Mouse (Mus musculus) cerebellum, postnatal 4 days (tissue): ENCODE measurements at regions not wholly inside any gene's neighbourhood (a gene's known extent, or its start where the extent isn't known, plus 50 kb on each side); places are given as distances from the start of the nearest gene placed in this dataset.

Experiments used
- DNase-seq, 2 experiments: peaks; one replicate each; pipeline ENCODE4 v3.0.0; 2022; ENCODE audit warnings: low spot score in 2 of 2, mixed read lengths in 1 of 2

- DNase-seq = no peak
Measured at GRCm38 (mm10) chr3:60138319-60138718, 56.6 kb downstream of the Sucnr1 start.

GRCm38 (mm10) chr3:60159865-60160264 lies 78.2 kb downstream of the Sucnr1 start:
- DNase-seq = no peak

- no peak for DNase-seq
Measured at GRCm38 (mm10) chr3:60167633-60168032, 86.0 kb downstream of the Sucnr1 start.

- DNase-seq = no peak
Measured at GRCm38 (mm10) chr3:60168135-60168926, 86.7 kb downstream of the Sucnr1 start.

GRCm38 (mm10) chr3:60169606-60170005 lies 87.9 kb downstream of the Sucnr1 start:
- no peak for DNase-seq

GRCm38 (mm10) chr3:60184481-60184880 lies 102.8 kb downstream of the Sucnr1 start:
- DNase-seq = no peak

GRCm38 (mm10) chr3:60196031-60196430 lies 114.4 kb downstream of the Sucnr1 start:
- DNase-seq = no peak

GRCm38 (mm10) chr3:60207936-60208335 lies 126.3 kb downstream of the Sucnr1 start:
- DNase-seq = no peak

- no peak for DNase-seq
Measured at GRCm38 (mm10) chr3:60218938-60219337, 137.3 kb downstream of the Sucnr1 start.

- DNase-seq = no peak
Measured at GRCm38 (mm10) chr3:60240664-60241063, 159.0 kb downstream of the Sucnr1 start.

GRCm38 (mm10) chr3:60266666-60267415 lies 185.2 kb downstream of the Sucnr1 start:
- DNase-seq = no peak

GRCm38 (mm10) chr3:60267416-60268174 lies 185.9 kb downstream of the Sucnr1 start:
- no peak for DNase-seq

GRCm38 (mm10) chr3:60270463-60270862 lies 188.8 kb downstream of the Sucnr1 start:
- no peak for DNase-seq

GRCm38 (mm10) chr3:60273744-60274143 lies 192.1 kb downstream of the Sucnr1 start:
- no peak for DNase-seq

GRCm38 (mm10) chr3:60275249-60275838 lies 193.7 kb downstream of the Sucnr1 start:
- DNase-seq = no peak

- no peak for DNase-seq
Measured at GRCm38 (mm10) chr3:60277791-60278190, 194.8 kb upstream of the Mbnl1 start.

GRCm38 (mm10) chr3:60281229-60281628 lies 191.4 kb upstream of the Mbnl1 start:
- no peak for DNase-seq

GRCm38 (mm10) chr3:60281959-60282495 lies 190.6 kb upstream of the Mbnl1 start:
- no peak for DNase-seq

GRCm38 (mm10) chr3:60292142-60292541 lies 180.5 kb upstream of the Mbnl1 start:
- DNase-seq = no peak

GRCm38 (mm10) chr3:60292940-60293339 lies 179.7 kb upstream of the Mbnl1 start:
- DNase-seq = no peak

GRCm38 (mm10) chr3:60305399-60305798 lies 167.2 kb upstream of the Mbnl1 start:
- DNase-seq = no peak

GRCm38 (mm10) chr3:60310402-60310801 lies 162.2 kb upstream of the Mbnl1 start:
- DNase-seq = no peak
